Mouse (Mus musculus): Measurements from ENCODE around the gene Siglece.
"Not testable (repeated sequence)": the region's sequence is repeated elsewhere in the genome, so short reads cannot be mapped to it uniquely, and the experiment has no call there.

Gene Siglece

DNA sequence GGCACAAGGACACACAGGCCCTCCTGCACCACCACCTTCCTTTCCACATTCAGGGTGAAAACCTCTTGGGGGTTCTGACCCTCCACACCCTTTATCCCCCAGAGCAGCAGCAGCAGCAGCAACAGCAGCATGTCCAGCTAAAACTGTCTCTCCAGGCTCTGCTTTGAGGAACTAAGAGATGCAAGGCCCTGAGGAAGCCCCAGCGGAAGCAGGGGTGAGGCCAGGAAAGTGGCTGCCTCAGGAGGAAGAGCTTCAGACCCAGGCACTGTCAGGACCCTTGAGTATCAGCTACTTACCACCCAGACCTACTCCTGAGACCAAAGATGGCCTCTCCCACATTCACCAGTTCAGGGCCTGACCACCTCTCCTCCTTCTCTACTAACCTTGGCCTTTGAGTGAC, at the start of gene Siglece:
Gene Siglece, minus strand, starts transcription at position 160 of the 400 bp plus-strand sequence.
- no peak for DNase-seq (ENCODE audit: low spot score)

DNA sequence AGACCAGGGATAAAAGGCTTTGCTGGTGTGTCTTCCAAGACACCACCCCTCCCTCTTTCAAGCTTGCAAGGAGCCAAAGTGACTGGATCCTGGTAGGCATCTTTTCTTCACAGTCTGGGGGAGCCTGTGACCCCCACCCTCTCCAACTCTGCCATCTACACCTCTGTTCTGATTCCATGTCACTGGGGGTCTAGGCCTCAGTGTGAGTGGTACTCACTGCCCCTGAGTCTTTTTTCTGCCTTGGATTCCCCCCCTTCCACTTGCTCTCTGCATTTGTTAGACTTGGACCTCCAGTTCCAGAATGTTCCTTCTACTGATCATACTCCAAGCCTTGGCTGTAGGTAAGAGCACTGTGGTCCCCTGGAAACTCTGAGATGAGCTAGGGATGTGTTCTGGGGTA, 30.2 kb upstream of the Siglece start, which contains the start of gene Klk14:
Gene Klk14, plus strand, starts transcription at position 301 of the 400 bp plus-strand sequence.
- DNase-seq (ENCODE audit: low spot score) = no peak

DNA sequence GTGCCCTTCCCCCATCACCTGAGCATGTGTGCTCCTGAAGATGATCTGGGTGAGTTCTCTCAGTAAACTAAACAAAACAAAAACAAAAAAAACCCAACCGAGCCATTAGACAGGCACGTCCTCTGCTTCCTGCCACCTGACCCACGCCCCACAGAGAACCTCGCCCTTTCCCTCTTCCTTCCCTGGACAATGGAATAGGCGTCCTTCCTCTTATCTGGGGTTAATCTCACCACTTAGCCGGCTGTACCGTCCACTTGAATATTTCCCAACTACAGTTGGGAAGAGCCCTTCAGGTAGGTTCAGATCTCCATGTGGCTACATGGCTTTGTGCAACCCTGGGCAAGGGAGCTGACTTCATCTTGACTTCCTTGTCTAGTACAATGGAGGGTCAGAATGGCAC, 25.1 kb upstream of the Siglece start:
- DNase-seq (ENCODE audit: low spot score) = no peak

DNA sequence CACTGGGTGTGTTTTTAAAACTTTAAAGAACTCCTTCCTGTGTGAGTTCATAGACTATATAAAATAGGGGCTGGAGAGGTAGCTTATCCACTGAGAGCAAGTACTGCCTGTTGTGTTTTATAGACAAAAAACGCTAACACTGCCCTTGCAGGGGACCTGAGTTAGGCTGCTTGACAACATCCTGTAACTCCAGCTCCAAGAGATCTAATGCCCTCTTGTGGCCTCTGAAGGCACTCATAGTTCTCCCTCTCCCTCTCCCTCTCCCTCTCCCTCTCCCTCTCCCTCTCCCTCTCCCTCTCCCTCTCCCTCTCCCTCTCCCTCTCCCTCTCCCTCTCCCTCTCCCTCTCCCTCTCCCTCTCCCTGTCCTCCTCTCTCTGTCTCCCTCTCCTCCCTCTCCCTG, 22.6 kb upstream of the Siglece start:
- DNase-seq (ENCODE audit: low spot score) = not testable (repeated sequence)

DNA sequence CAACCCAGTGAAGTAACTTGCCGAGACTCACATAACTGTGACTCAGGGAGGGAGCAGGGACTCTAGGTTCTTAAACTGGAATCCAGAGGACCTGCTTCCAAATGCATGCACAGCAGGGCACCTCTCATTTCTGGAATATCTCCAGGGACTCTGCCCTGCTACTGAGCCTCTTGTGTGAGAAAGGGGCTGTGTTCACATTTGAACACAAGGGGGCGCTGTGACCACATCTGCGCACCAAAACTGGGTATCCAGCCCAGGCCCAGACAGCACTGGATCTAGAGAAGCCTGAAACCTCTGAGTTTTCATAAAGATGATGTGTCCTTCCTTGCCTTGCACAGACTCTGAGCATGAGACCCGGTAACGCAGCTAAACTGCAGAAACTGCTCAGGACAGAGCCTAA, 21.0 kb upstream of the Siglece start:
- DNase-seq (ENCODE audit: low spot score) = peak; percentile 54

DNA sequence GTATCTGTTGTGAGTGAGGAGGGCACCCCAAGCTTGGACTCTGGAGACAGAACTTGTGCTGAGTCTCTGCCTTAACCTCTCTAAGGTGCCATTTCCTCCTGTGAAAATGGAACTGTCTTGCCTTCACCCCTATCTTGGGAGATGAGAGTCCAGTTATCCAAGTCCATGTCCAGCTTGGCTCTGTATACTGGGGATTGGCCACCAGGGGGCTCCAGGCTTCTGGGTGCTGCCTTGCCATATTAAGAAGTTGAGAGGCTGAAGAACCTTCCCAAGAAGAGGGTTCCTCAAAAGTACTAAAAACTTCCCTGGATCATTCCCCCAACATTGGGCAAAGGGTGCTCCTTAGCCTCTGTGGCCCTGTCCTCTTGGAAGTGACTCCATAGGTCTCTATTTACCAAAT, 18.6 kb upstream of the Siglece start:
- peak; percentile 49 for DNase-seq (ENCODE audit: low spot score)

DNA sequence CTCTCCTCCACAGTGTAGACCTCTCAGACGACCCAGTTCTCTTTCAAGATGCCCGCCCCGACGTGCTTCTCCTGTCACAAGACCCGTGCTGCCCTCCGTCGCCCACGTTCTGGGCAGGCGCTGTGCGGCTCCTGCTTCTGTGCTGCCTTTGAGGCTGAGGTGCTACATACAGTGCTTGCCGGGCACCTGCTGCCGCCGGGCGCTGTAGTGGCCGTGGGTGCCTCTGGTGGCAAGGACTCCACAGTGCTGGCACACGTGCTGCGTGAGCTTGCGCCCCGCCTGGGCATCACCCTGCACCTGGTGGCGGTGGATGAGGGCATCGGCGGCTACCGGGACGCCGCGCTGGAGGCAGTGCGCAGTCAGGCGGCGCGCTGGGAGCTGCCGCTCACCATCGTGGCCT, 15.1 kb upstream of the Siglece start:
- no peak for DNase-seq (ENCODE audit: low spot score)

DNA sequence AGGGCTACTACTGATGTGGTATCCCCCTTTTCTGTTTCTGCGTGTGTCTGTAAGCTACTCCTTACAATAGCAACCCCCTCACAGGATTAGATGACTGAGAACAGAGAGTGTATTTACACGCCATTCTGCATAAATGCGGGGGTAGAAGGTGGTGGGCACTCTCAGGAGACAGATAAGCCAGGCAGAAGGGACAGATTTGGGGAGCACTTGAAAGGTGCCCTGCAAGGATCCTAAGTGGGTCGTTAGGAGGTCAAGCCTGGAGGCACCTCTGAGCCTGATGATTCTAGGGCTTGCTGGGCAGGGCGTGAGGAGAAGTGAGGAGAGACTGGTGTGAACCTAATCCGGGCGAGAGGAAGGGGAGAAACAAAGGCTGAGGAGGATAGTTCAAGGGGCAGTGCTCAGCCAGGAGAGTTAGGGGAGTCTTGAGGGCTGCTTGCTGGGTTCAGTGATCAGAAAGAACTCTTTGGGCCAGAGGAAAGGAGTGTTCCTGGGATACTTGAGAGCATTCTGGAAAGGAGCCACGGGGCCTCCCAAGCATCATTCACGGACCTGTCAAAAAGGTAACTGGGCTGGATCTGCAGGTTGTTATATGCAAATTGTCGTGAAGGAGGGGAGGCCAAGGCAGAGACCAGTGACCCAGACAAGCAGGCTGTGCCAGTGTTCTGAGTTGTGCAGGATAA, 12.8 kb upstream of the Siglece start:
- DNase-seq (ENCODE audit: low spot score) = peak; percentile 26

DNA sequence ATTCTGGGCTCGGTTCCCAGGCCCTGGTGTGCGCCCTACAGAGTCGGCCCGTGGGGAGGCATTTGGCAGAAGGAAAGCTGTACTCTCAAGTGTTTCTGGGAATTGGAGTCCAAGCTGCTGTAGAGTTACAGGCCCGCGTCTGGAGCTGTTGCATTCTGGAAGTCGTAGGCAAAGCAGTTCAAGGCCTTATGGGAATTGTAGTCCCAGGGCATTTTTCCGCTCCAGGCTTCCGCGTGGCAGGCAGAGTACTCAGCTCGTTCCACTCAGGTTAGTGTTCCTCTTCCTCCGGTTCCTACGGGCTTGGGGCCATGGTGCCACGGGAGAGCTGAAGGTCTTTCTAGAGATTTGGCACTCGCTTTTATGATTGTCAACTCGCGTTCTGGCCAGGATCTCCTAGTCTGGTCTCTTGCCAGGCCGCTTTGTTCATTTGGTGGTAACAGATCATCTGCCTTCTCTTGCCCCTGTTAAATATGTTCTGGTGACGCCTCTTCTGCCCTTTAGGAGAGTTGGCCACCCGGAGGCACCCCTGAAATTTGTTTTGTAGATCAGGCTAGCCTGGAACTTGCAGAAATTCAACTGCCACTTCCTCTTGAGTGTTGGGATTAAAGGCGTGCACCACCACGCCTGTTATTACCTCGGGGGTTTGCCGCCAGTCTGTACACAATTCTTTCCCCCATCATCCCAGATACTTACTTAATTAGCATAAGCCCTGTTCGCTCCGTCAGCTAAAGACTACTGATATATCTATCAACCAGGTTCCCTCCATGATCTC, 12.0 kb upstream of the Siglece start, which contains the start of gene Ctu1:
Gene Ctu1, plus strand, starts transcription at position 208 of the 772 bp plus-strand sequence.
- peak; percentile 73 for DNase-seq (ENCODE audit: low spot score)

DNA sequence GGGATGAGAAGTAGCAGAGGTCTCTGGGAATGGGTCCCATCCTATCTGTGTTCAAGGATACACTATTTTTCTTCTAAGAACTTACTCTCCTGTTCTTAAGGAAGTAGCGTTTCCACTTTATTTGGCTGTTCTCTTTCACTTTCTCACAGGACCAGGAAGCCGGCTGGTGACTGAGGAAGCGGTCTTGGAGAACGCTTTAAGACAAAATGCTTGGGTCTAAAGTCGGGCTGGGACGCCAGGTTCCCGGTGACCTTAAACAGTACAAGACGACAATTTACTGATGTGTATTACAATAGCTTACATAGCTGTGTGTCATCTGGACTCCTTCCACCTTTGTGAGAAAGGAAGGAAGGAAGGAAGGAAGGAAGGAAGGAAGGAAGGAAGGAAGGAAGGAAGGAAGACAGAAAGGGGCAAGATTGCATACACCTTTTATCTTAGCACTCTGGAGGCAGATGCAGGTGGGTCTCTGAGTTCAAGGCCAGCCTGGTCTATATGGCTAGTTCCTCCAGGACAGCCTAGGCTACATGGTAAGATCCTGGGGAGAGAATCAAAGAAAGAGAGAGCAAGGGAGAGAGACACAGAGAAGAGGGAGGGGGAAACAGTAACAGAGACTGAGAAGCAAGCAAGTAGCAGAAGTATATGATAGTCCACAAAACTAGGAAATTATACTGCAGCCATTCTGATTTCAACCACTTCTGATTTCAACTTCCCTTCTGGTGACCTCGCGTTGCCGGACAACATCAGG, 11.3 kb upstream of the Siglece start:
- DNase-seq (ENCODE audit: low spot score) = no peak

DNA sequence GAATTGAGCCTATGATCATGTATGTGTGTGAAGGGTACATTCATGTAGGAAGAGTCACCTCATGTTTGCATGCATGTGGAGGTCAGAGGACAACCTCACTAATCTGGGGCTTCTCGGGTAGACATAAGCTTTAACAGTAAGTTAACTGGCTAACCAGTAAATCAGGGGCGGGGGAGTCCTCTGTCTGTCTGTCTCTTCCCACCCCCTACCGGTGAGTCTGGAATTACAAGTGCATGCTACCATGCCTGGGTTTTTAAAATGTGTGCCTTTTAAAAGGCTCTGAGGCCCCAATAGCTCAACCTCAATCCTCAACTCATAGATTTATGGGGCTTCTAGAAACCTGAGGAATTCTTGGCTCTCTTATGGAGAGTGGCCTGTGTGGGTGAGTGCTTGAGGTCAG, 8.6 kb upstream of the Siglece start:
- no peak for DNase-seq (ENCODE audit: low spot score)

DNA sequence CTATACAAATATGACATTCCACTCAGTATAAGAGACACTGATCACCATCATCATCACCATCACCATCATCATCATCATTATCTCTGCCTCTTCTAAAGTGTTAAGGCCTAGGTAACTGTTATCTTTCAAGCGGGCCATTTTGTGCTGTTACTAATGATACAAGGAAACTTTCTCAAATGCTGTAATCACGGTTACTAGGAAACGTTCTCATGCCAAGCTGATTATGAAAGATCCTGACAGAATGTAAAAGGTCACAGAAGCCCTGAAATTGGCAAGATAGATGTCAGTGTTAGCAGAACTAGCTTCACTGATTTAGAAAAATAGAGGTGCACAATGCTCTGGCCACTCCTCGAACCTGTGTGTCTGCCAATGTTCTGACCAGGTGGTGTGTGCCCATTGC, 7.3 kb upstream of the Siglece start:
- not testable (repeated sequence) for DNase-seq (ENCODE audit: low spot score)

DNA sequence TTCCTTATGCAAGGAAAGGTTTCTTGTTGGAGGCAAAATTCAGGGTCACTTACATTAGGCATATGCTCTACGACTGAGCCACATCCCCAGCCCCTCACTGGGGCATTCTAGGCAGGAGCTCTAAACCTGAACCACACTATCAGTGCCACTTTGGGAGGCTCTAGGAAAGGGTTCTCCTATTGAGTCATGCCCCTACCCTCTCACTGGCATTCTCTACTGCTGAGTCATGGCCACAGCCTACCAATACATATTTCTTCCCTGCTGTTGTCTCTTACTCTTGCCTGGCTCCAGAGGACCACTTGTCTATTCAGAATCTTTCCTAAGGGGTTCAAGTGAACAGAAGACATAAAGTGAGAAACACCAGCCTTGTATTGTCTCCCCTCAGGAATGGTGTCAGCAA, 2.8 kb upstream of the Siglece start:
- no peak for DNase-seq (ENCODE audit: low spot score)

DNA sequence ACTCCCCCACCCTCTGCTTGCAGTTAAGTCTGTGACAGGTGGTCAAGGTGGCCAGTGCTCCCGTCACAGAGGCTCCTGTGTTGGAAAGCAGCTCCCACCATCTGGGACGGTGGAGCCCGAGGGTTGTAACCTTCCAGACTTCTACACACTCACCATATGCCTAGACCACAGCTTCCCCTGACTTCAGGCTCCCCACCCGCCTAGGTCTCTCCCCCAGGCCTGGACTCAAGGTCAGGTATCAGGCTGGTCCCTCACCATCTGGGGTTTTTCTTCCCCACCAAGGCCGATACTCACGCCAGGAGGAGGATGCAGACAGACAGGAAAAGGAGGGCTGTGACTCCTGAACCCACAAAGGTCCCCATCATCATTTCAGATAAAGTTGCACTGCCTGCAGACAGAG, 3.7 kb downstream of the Siglece start:
- no peak for DNase-seq (ENCODE audit: low spot score)

DNA sequence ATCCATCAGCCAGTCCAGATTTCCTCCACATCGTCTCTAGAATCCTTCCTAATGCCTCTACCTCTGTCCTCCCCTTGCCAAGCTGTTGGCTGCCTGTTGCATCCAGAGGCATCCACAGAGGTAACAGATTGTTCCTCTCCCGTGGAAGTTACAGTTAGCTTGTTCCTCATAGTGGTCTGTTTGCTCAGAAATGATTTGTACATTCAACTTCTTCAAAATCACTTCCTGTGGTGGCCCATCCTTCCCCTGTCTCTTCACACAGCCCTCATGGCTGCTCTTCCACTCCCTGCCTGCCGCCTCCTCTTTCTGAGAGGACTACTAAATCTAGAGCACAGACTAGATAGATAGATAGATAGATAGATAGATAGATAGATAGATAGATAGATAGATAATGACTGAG, 5.4 kb downstream of the Siglece start:
- DNase-seq (ENCODE audit: low spot score) = no peak

DNA sequence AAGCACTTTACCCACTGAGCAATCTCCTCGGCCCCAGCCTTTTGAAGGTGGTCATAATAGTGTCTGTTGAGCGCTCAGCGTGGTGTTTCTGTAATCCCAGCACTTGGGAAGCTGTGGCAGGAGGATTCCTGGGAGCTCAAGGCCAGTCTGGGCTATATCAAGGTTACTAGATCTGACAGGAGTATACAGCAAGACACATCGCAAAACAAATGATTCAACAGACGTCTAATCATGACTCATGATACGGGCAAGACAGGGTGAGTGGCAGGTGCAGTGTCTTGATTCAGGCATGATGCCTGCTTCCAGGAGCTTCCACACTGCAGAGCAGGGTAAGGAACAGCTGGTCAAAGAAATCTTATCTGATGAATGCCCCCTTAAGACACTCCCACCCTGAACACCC, 7.3 kb downstream of the Siglece start:
- no peak for DNase-seq (ENCODE audit: low spot score)

DNA sequence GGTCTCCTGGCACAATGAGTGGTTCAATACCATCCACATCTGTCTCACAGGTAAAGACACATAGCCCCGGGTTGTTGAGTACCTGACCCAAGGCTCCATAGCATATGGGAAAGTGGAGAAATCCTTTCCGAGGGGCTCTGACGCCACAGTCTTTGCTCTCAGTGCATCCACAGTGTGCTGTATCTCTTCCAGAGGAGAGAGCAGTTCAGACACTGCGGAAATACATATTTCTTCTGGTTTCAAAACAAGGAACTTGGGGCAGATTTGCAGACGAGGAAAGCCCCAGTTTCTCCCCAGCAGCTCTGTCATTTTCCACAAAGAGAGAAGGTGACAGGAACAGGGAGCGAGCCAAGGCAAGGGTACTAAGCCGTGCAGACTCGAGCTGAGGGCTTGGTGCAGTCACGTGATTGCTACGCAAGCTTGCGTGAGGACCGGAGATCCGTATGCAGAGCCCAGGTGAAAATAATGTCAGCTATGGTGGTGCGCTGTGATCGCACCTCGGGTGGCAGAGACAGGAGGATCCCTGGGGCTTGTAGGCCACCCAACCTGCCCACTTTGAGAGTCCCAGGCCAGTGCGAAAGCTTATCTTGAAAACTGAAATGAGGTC, 16.8 kb downstream of the Siglece start:
- no peak for DNase-seq (ENCODE audit: low spot score)

DNA sequence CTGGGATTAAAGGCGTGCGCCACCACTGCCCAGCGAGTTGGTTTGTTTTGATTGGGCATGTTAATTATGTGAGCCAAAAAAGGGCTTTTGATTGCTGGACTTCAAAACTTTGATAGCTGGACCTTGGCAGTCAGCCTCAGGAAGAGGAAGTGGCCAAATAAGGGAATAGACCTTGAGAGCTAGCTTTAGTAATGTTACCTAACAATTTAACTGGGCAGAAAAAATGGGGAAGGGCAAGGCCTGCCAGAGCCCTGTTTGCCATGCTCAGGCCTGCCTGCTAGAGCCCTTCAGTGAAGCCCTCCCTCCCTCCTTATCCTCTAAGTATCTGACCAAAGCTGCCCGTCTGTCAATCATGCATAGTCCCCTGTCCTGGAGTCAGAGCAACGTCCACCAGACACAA, 17.4 kb downstream of the Siglece start:
- DNase-seq (ENCODE audit: low spot score) = no peak

DNA sequence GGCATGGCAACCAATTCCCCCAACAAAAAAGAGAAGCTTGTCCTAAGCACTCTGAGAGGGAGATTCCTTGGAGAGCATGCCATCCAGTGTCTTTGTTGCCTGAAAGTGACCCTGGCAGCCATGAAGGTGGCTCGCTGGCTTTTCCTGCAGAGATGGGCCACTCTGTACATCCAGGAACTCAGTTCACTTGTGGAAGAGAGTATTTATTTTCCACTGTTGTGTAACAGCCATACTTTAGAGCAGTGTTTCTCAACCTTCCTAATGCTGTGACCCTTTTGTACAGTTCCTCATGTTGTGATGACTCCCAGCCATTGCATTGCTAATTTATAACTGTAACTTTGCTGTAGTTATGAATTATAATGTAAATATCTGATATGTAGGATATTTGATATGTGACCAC, 22.8 kb downstream of the Siglece start:
- no peak for DNase-seq (ENCODE audit: low spot score)

DNA sequence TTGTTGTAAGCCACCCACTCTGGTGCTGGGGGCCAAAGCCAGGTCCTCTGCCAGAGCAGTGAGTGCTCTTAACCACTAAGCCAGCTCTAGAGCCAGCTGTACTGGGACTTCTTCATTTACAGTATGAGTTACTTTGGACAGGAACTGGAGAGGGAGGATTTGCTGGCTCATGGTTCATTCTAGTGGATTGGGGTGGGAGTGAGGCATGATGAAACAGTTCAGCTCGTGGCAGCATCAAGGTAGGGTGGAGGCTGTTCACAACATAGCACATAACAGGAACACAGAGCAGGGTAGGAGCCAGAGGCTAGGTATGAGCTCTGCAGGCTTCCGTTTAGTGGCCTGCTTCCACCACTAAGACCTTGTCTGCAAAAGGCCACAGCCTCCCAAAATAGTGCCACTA, 23.8 kb downstream of the Siglece start:
- DNase-seq (ENCODE audit: low spot score) = no peak

DNA sequence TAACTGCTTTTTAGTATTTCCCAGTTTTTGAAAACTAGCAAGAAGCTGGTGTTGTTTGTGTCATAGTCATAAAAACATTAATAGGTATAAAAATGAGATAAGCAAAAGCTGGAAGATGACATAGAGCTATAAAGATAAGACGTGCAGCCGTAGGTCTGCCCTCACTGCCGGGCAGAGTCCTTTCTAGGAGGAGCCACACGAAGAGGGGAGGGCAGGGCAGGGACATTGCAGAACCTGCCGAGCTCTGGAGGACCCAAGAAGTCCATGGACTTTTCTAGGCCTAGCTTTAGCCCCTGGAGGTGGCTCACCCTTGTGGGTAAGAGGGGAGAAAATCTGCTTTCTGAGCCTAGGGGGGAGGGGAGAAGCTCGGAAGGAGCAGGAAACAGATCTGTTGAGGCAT, 25.5 kb downstream of the Siglece start, which contains the start of gene Ceacam18:
Gene Ceacam18, plus strand, starts transcription at position 208 of the 400 bp plus-strand sequence.
- DNase-seq (ENCODE audit: low spot score) = no peak

DNA sequence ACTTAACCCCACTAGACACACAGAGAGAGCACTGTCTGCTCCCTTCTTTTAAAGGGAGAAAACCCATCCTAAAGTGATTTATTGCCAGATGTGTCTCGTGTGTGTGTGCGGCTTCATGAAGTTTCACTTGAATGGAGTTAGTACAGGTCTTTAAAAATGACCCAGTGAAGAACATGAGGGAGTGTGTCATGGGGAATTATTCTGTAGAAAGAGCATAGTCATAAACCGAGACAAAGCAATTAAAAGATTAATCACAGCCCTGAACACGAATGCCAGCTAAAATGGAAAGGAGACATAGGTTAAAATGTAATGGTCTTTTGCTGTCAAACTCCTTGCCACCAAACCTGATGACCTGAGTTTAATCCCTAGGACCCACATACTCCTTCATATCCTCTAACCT, 26.0 kb downstream of the Siglece start:
- no peak for DNase-seq (ENCODE audit: low spot score)

Measured in urinary bladder, postnatal 25 days (tissue).